Comparison of ENCODE assay signal across 8 mouse cellular contexts in genomic region chr10:14404070-14404469, GRCm38 (mm10).
DNase-seq lines count a peak whose midpoint lies in the region; ATAC-seq lines count a peak whose summit lies in the region.

No protein-coding gene starts in this region.

- H3K9me3 ChIP-seq in intestine, embryonic 15.5 days, result no peaks in the 10 kb centered on the region

- no peaks in the 10 kb centered on the region for H3K27me3 ChIP-seq in intestine, embryonic 15.5 days (replicated peaks)

- H3K4me2 ChIP-seq in intestine, embryonic 15.5 days (replicated peaks), result no peak overlapping the region

- peak; percentile 25 to 54 for DNase-seq in heart, postnatal 10 days
- no peak for DNase-seq in heart, adult 8-10 months (ENCODE audit: low spot score)
- peak; percentile 31 for DNase-seq in right cerebral cortex, postnatal 14 days
- DNase-seq in right cerebral cortex, postnatal 36 days (ENCODE audit: low spot score in 2 of 2), result no peak
- peak; percentile 64 for DNase-seq in embryo, embryonic 11 days
- DNase-seq in naive thymus-derived CD4-positive, alpha-beta T cell, adult 2 months (ENCODE audit: low read depth), result peak; percentile 28

- intact Hi-C loops in heart, postnatal 10 days (cut with DNase I), result loop anchor here (1.0 kb wide), 1 partner anchor 301 kb away; the partner anchor contains the start of genes Nmbr and Vta1

- H3K27ac ChIP-seq in intestine, embryonic 15.5 days, result no peak overlapping the region

- no peaks in the 10 kb centered on the region for H3K4me1 ChIP-seq in intestine, embryonic 15.5 days (replicated peaks)

- no peaks in the 10 kb centered on the region for H3K36me3 ChIP-seq in intestine, embryonic 15.5 days

- 60% methylated on average over 1 of the region's 1 CpGs for WGBS in intestine, embryonic 15.5 days

- H3K4me3 ChIP-seq in intestine, embryonic 15.5 days (replicated peaks), result no peak overlapping the region

- ATAC-seq in erythroblast, adult 5-6 weeks (replicated peaks; ENCODE audit: low FRiP score, poor library complexity, severe bottlenecking), result no peak
- ATAC-seq in intestine, embryonic 15.5 days, result no peak

- no peak overlapping the region for H3K9ac ChIP-seq in intestine, embryonic 15.5 days

Comparison
In these comparisons a context has a peak if more than half of its experiments do, and no peak if none do; other contexts are left out.
1. DNase-seq: peak in heart, postnatal 10 days (2 of 2), right cerebral cortex, postnatal 14 days (single experiment), embryo, embryonic 11 days (single experiment) and naive thymus-derived CD4-positive, alpha-beta T cell, adult 2 months (single experiment); none in heart, adult 8-10 months (single experiment) and right cerebral cortex, postnatal 36 days (0 of 2).